Mouse (Mus musculus): ENCODE measurements around the gene Rps6kc1. TPM values are rescaled to one million over a fixed set of nuclear protein-coding genes. Genes with fewer than 3 reads are reported as not detected.

The Rps6kc1 gene
- polyA plus RNA-seq, 1 experiment from 2014 or later: 15.4 TPM

Other genes starting within 250 kb of the Rps6kc1 start
- gene Angel2, start 13.3 kb upstream of the Rps6kc1 start, polyA plus RNA-seq (2014; fragmentation: Nextera tagmentation; extraction: Ambion mirVana): 37.4 and 41.5 TPM in 2 replicates
- 66.4 and 73.7 TPM in 2 replicates for gene Vash2, start 67.5 kb upstream of the Rps6kc1 start, polyA plus RNA-seq (2014; fragmentation: Nextera tagmentation; extraction: Ambion mirVana)
- gene Flvcr1, start 114.4 kb upstream of the Rps6kc1 start, polyA plus RNA-seq (2014; fragmentation: Nextera tagmentation; extraction: Ambion mirVana): 7.3 and 8.2 TPM in 2 replicates
- not detected in 2 replicates for gene Spata45, start 124.9 kb upstream of the Rps6kc1 start, polyA plus RNA-seq (2014; fragmentation: Nextera tagmentation; extraction: Ambion mirVana)
- 12.9 and 14.7 TPM in 2 replicates for gene Tatdn3, start 151.2 kb upstream of the Rps6kc1 start, polyA plus RNA-seq (2014; fragmentation: Nextera tagmentation; extraction: Ambion mirVana)
- 8.8 and 9.3 TPM in 2 replicates for gene Nsl1, start 151.2 kb upstream of the Rps6kc1 start, polyA plus RNA-seq (2014; fragmentation: Nextera tagmentation; extraction: Ambion mirVana)
- 6.1 and 7.0 TPM in 2 replicates for gene Batf3, start 186.1 kb upstream of the Rps6kc1 start, polyA plus RNA-seq (2014; fragmentation: Nextera tagmentation; extraction: Ambion mirVana)

Measured in embryonic facial prominence, embryonic 14.5 days (tissue).